21 mouse cellular contexts compared by ENCODE assay signal in the genomic region with DNA sequence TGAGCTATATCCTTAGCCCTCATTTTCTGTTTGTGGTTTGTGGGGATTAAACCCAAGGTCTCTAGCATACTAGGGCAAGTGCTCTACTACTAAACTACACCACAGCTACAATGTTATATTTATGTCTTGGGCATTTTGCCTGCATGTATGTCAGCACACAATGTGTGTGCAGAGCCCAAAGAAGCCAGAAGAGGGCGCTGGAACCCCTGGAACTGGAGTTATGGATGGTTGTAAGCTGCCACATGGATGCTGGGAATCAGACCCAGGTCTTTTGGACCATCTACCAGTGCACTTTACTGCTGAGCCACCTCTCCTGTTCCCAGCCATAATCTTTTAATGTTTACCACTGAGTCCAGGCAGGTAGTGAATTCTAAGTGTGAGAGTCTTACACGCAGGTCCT. TPM values are rescaled to one million over a fixed set of nuclear protein-coding genes. Genes with fewer than 3 reads are reported as not detected.
DNase-seq lines count a peak whose midpoint lies in the region; ATAC-seq and TF ChIP-seq lines count a peak whose summit lies in the region.
"Had no signal": no experiment of that assay in that cellular context is flagged by ENCODE, and none has a peak within 500 bp of the region (broad histone marks: within the 10 kb centered on the region; RNA-seq: fewer than 3 reads in every experiment).

No protein-coding gene starts in this region.

- no peak overlapping the region for H3K4me3 ChIP-seq in heart, postnatal 0 days (ENCODE audit: low read depth, low read length)
- no peak overlapping the region for H3K4me3 ChIP-seq in lung, embryonic 14.5 days (ENCODE audit: low read depth, low read length)
- no peak overlapping the region for H3K4me3 ChIP-seq in MEL (ENCODE audit: control insufficient read depth in 1 of 2, insufficient read depth in 1 of 2, low read depth in 2 of 2, low read length in 2 of 2)
- H3K4me3 ChIP-seq in cortical plate, adult 2 months (ENCODE audit: insufficient read depth, low read length) = no peak overlapping the region
- H3K4me3 ChIP-seq: embryonic facial prominence, embryonic 10.5 days; forebrain, embryonic 13.5 days; heart, embryonic 12.5 days; kidney, embryonic 15.5 days; limb, embryonic 12.5 days; midbrain, embryonic 13.5 days; neural tube, embryonic 15.5 days had no signal

- no peak overlapping the region for H3K27ac ChIP-seq in heart, postnatal 0 days (ENCODE audit: low read depth)
- H3K27ac ChIP-seq in lung, embryonic 14.5 days (ENCODE audit: low read depth) = no peak overlapping the region
- no peak overlapping the region for H3K27ac ChIP-seq in MEL (ENCODE audit: control insufficient read depth, low read depth, low read length)
- H3K27ac ChIP-seq in cortical plate, adult 2 months (ENCODE audit: insufficient read depth, low read length) = 0 out of 2 replicates have a peak overlapping the region, but pooled peaks have one; percentile 51
- H3K27ac ChIP-seq: embryonic facial prominence, embryonic 10.5 days; forebrain, embryonic 13.5 days; kidney, embryonic 15.5 days; limb, embryonic 12.5 days; macrophage; midbrain, embryonic 13.5 days; neural tube, embryonic 15.5 days had no signal

- TF ChIP-seq CTCF in heart, postnatal 0 days (IDR thresholded peaks at IDR 0.05; ENCODE audit: low read depth) = 0 out of 2 replicates have a peak, but pooled peaks have one; percentile 13
- peak; percentile 20 for TF ChIP-seq CTCF in lung, embryonic 14.5 days (IDR thresholded peaks at IDR 0.05; ENCODE audit: low read depth)
- TF ChIP-seq CTCF in MEL (IDR thresholded peaks at IDR 0.05 in 2 of 3, conservative IDR thresholded peaks at IDR 0.05 in 1 of 3; ENCODE audit: control insufficient read depth in 1 of 3, insufficient read depth in 1 of 3, low read depth in 2 of 3, low read length in 3 of 3, poor library complexity in 1 of 3, severe bottlenecking in 1 of 3) = peak; percentile 61 to 68 (median 63)
- TF ChIP-seq CTCF in cortical plate, adult 2 months (IDR thresholded peaks at IDR 0.05; ENCODE audit: extremely low read depth, insufficient read depth, low read length) = 0 out of 2 replicates have a peak, but pooled peaks have one; percentile 7

- 47% methylated on average over 2 of the region's 2 CpGs for WGBS in heart, postnatal 0 days
- WGBS in lung, embryonic 14.5 days = 44% methylated on average over 2 of the region's 2 CpGs

- no peaks in the 10 kb centered on the region for H3K27me3 ChIP-seq in heart, postnatal 0 days (ENCODE audit: control insufficient read depth, insufficient read depth, low read length)
- H3K27me3 ChIP-seq in lung, embryonic 14.5 days (ENCODE audit: insufficient read depth, low read length) = no peaks in the 10 kb centered on the region
- H3K27me3 ChIP-seq in MEL (ENCODE audit: control insufficient read depth in 1 of 2, insufficient read depth in 2 of 2, low read length in 2 of 2) = no peaks in the 10 kb centered on the region; a peak in 1 of 4 replicates
- H3K27me3 ChIP-seq: heart, embryonic 12.5 days; kidney, embryonic 15.5 days; limb, embryonic 12.5 days; midbrain, embryonic 13.5 days; neural tube, embryonic 15.5 days had no signal

- no peak for TF ChIP-seq POLR2A in MEL (IDR thresholded peaks at IDR 0.05; ENCODE audit: control insufficient read depth in 1 of 2, insufficient read depth in 1 of 2, low read depth in 1 of 2, low read length in 2 of 2, poor library complexity in 1 of 2)
- TF ChIP-seq POLR2A in cortical plate, adult 2 months (IDR thresholded peaks at IDR 0.05; ENCODE audit: extremely low read depth, insufficient read depth, low read length) = no peak

- H3K36me3 ChIP-seq in heart, postnatal 0 days (replicated peaks; ENCODE audit: control insufficient read depth, insufficient read depth, low read length) = no peaks in the 10 kb centered on the region
- H3K36me3 ChIP-seq in lung, embryonic 14.5 days (ENCODE audit: insufficient read depth) = no peaks in the 10 kb centered on the region
- H3K36me3 ChIP-seq in MEL (ENCODE audit: control insufficient read depth in 1 of 2, insufficient read depth in 2 of 2, low read length in 2 of 2) = no peaks in the 10 kb centered on the region
- H3K36me3 ChIP-seq: embryonic facial prominence, embryonic 10.5 days; heart, embryonic 12.5 days; kidney, embryonic 15.5 days; limb, embryonic 12.5 days; midbrain, embryonic 13.5 days; neural tube, embryonic 15.5 days had no signal

- no peak for DNase-seq in heart, postnatal 0 days (ENCODE audit: low spot score)
- DNase-seq in heart, adult 18-20 months = no peak
- DNase-seq in lung, embryonic 14.5 days = no peak
- DNase-seq in lung, adult 18-20 months = no peak
- DNase-seq in MEL (ENCODE audit: low read depth, low spot score) = peak; percentile 54
- DNase-seq in kidney, adult 9 months = no peak
- DNase-seq: cerebellum, postnatal 25 days; gastrocnemius, postnatal 36 days; heart, postnatal 36 days; right cerebral cortex, postnatal 4 days; thymus, adult 18-20 months had no signal

- H3K9ac ChIP-seq in heart, postnatal 0 days (replicated peaks; ENCODE audit: low read depth, low read length) = no peak overlapping the region
- no peak overlapping the region for H3K9ac ChIP-seq in lung, embryonic 14.5 days
- no peak overlapping the region for H3K9ac ChIP-seq in MEL (ENCODE audit: control insufficient read depth, low read depth, low read length, poor library complexity, severe bottlenecking)
- H3K9ac ChIP-seq: forebrain, embryonic 13.5 days; heart, embryonic 12.5 days; kidney, embryonic 15.5 days; limb, embryonic 12.5 days; midbrain, embryonic 13.5 days; neural tube, embryonic 15.5 days had no signal

- no peak for ATAC-seq in heart, postnatal 0 days (ENCODE audit: insufficient read depth, low read depth)
- no peak for ATAC-seq in lung, embryonic 14.5 days (ENCODE audit: insufficient read depth)
- ATAC-seq: forebrain, embryonic 13.5 days; hindbrain, embryonic 16.5 days; midbrain, embryonic 13.5 days had no signal

- no peak for TF ChIP-seq EP300 in heart, postnatal 0 days (IDR thresholded peaks at IDR 0.05; ENCODE audit: low read depth)
- no peak for TF ChIP-seq EP300 in MEL (IDR thresholded peaks at IDR 0.05; ENCODE audit: low read depth in 1 of 2, low read length in 2 of 2)

- no peaks in the 10 kb centered on the region for H3K4me1 ChIP-seq in heart, postnatal 0 days (ENCODE audit: control insufficient read depth, insufficient read depth)
- no peaks in the 10 kb centered on the region for H3K4me1 ChIP-seq in lung, embryonic 14.5 days (ENCODE audit: insufficient read depth)
- H3K4me1 ChIP-seq in MEL (ENCODE audit: control insufficient read depth in 1 of 2, insufficient read depth in 2 of 2, low read length in 2 of 2) = no peaks in the 10 kb centered on the region
- peaks cover 7% of the 10 kb centered on the region; the same call in 1 of the 2 replicates for H3K4me1 ChIP-seq in cortical plate, adult 2 months (ENCODE audit: control insufficient read depth, insufficient read depth, low read length)
- H3K4me1 ChIP-seq: embryonic facial prominence, embryonic 10.5 days; forebrain, embryonic 13.5 days; heart, embryonic 12.5 days; kidney, embryonic 15.5 days; limb, embryonic 12.5 days; midbrain, embryonic 13.5 days; neural tube, embryonic 15.5 days had no signal

- peak; percentile 36 for TF ChIP-seq RAD21 in MEL (IDR thresholded peaks at IDR 0.05; ENCODE audit: low read depth, low read length)

- H3K9me3 ChIP-seq in heart, postnatal 0 days (replicated peaks; ENCODE audit: control insufficient read depth, low read length) = no peaks in the 10 kb centered on the region
- no peaks in the 10 kb centered on the region for H3K9me3 ChIP-seq in lung, embryonic 14.5 days (ENCODE audit: low read depth, low read length)
- H3K9me3 ChIP-seq in MEL (replicated peaks; ENCODE audit: insufficient read depth, low read length) = no peaks in the 10 kb centered on the region
- H3K9me3 ChIP-seq: forebrain, embryonic 13.5 days; kidney, embryonic 15.5 days; limb, embryonic 12.5 days; neural tube, embryonic 15.5 days had no signal

- H3K4me2 ChIP-seq in heart, postnatal 0 days (ENCODE audit: low read depth, low read length) = no peak overlapping the region
- H3K4me2 ChIP-seq in lung, embryonic 14.5 days = no peak overlapping the region
- H3K4me2 ChIP-seq: forebrain, embryonic 13.5 days; heart, embryonic 12.5 days; kidney, embryonic 15.5 days; limb, embryonic 12.5 days; midbrain, embryonic 13.5 days; neural tube, embryonic 15.5 days had no signal

- no peaks in the 10 kb centered on the region for H3K79me2 ChIP-seq in MEL (ENCODE audit: control insufficient read depth, insufficient read depth, low read length, poor library complexity)

RNA-seq across cellular contexts. Expression of a gene that starts 13.2 kb away (rescaled TPM):
- total RNA-seq in heart, postnatal 0 days (2014; rRNA removed; ENCODE audit: low replicate concordance) = 3.6 and 6.0 TPM in 2 replicates
- polyA plus RNA-seq in heart, postnatal 0 days (2015; fragmentation: Nextera tagmentation; extraction: Ambion mirVana) = 0.15 and 0.32 TPM in 2 replicates
- 1 to 10 TPM in 1 of 2 experiments, under 1 TPM in 1; 0.84 to 1.1 TPM for total RNA-seq in heart, adult 18-20 months (2021)
- polyA plus RNA-seq in lung, embryonic 14.5 days (2014; fragmentation: Nextera tagmentation; extraction: Ambion mirVana) = 6.1 and 7.4 TPM in 2 replicates
- total RNA-seq in MEL (2012; rRNA removed) = not detected in 2 replicates
- not detected for polyA plus RNA-seq in MEL (2012; ENCODE audit: insufficient read depth in 1 of 2, insufficient read length in 2 of 2, low read depth in 1 of 2, low replicate concordance in 2 of 2, missing spikeins in 1 of 2)
- polyA plus RNA-seq in cortical plate, adult 2 months (2012; rRNA removed) = 89.5 and 95.2 TPM in 2 replicates

RNA-seq across cellular contexts. Expression of a gene that starts 20.5 kb away (rescaled TPM):
- total RNA-seq in heart, postnatal 0 days (2014; rRNA removed; ENCODE audit: low replicate concordance) = 45.2 and 46.1 TPM in 2 replicates
- polyA plus RNA-seq in heart, postnatal 0 days (2015; fragmentation: Nextera tagmentation; extraction: Ambion mirVana) = 1.6 and 1.7 TPM in 2 replicates
- total RNA-seq in heart, adult 18-20 months (2021) = 10 to 100 TPM; 59.5 to 60.0 TPM
- 5.2 TPM in 2 replicates for polyA plus RNA-seq in lung, embryonic 14.5 days (2014; fragmentation: Nextera tagmentation; extraction: Ambion mirVana)
- 15.1 and 17.2 TPM in 2 replicates for total RNA-seq in MEL (2012; rRNA removed)
- 10 to 100 TPM in 1 of 2 experiments, not detected in 1; 17.6 TPM for polyA plus RNA-seq in MEL (2012; ENCODE audit: insufficient read depth in 1 of 2, insufficient read length in 2 of 2, low read depth in 1 of 2, low replicate concordance in 2 of 2, missing spikeins in 1 of 2)
- 78.5 and 83.4 TPM in 2 replicates for polyA plus RNA-seq in cortical plate, adult 2 months (2012; rRNA removed)

RNA-seq across cellular contexts. Expression of a gene that starts 42.9 kb away (rescaled TPM):
- total RNA-seq in heart, postnatal 0 days (2014; rRNA removed; ENCODE audit: low replicate concordance) = 46.1 and 50.8 TPM in 2 replicates
- polyA plus RNA-seq in heart, postnatal 0 days (2015; fragmentation: Nextera tagmentation; extraction: Ambion mirVana) = 125 and 135 TPM in 2 replicates
- 100 to 1,000 TPM; 134 to 145 TPM for total RNA-seq in heart, adult 18-20 months (2021)
- polyA plus RNA-seq in lung, embryonic 14.5 days (2014; fragmentation: Nextera tagmentation; extraction: Ambion mirVana) = 27.1 and 35.3 TPM in 2 replicates
- total RNA-seq in MEL (2012; rRNA removed) = 1.5 and 1.7 TPM in 2 replicates
- polyA plus RNA-seq in MEL (2012; ENCODE audit: insufficient read depth in 1 of 2, insufficient read length in 2 of 2, low read depth in 1 of 2, low replicate concordance in 2 of 2, missing spikeins in 1 of 2) = 1 to 10 TPM in 1 of 2 experiments, not detected in 1; 6.1 TPM
- polyA plus RNA-seq in cortical plate, adult 2 months (2012; rRNA removed) = 59.9 and 65.5 TPM in 2 replicates

RNA-seq across cellular contexts. Expression of a gene that starts 57.6 kb away (rescaled TPM):
- 1.1 and 3.6 TPM in 2 replicates for total RNA-seq in heart, postnatal 0 days (2014; rRNA removed; ENCODE audit: low replicate concordance)
- 6.0 and 7.1 TPM in 2 replicates for polyA plus RNA-seq in heart, postnatal 0 days (2015; fragmentation: Nextera tagmentation; extraction: Ambion mirVana)
- total RNA-seq in heart, adult 18-20 months (2021) = 1 to 10 TPM; 4.8 to 4.9 TPM
- polyA plus RNA-seq in lung, embryonic 14.5 days (2014; fragmentation: Nextera tagmentation; extraction: Ambion mirVana) = 16.0 and 19.7 TPM in 2 replicates
- total RNA-seq in MEL (2012; rRNA removed) = 12.3 and 20.0 TPM in 2 replicates
- polyA plus RNA-seq in MEL (2012; ENCODE audit: insufficient read depth in 1 of 2, insufficient read length in 2 of 2, low read depth in 1 of 2, low replicate concordance in 2 of 2, missing spikeins in 1 of 2) = 10 to 100 TPM in 1 of 2 experiments, not detected in 1; 38.7 TPM
- polyA plus RNA-seq in cortical plate, adult 2 months (2012; rRNA removed) = 64.1 and 72.2 TPM in 2 replicates

Comparison
In these comparisons a context has a peak if more than half of its experiments do, and no peak if none do; other contexts are left out.
1. CTCF ChIP-seq: peak in every context shown above with its lines; median percentile 63 in MEL; 20 in lung, embryonic 14.5 days; 13 in heart, postnatal 0 days; 7 in cortical plate, adult 2 months.
2. RNA of a gene that starts 13.2 kb away (polyA plus RNA-seq): 89.5 to 95.2 TPM in cortical plate, adult 2 months; 6.1 to 7.4 TPM in lung, embryonic 14.5 days, 0.15 to 0.32 TPM in heart, postnatal 0 days and not detected in MEL; every median in the first group is over 10 times any median in the second.